In the genomic region with DNA sequence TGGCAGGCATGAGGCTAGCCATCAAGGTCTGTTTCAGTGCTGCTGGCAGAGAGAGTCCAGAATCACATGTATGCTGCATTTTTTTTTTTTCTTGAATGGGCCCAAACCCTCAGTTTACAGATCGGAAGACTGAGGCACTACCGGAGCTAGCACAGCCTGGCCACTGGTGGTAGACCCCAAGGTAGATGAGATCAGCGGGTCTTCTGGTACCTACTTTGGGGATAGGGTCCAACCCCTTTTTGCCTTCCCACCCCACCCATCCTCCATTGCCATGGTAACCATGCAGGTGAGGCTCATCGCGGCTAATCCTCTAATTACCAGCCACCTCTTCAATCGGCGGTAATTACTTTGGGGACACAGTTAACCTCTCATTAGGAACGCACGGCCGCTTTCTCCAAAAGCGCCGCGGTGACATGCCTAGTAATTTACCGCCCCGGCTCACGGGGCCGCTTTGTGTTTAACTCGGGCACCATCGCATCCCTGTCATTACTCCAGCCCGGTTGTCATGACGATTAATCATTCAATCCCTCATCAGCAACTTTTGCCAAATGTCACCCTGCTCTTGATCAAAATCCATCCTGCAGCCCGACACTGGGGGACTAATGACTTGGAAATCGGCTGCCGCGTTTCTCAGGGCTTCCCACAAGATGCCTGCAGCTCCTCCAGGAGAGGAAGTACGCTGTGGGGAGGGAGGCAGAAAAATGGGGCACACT, we compare ENCODE assay signal across 9 mouse cellular contexts. TPM values are rescaled to one million over a fixed set of nuclear protein-coding genes. Genes with fewer than 3 reads are reported as not detected.
DNase-seq lines count a peak whose midpoint lies in the region; ATAC-seq lines count a peak whose summit lies in the region.
"Had no signal": no experiment of that assay in that cellular context is flagged by ENCODE, and none has a peak within 500 bp of the region (broad histone marks: within the 10 kb centered on the region; RNA-seq: fewer than 3 reads in every experiment).

No protein-coding gene starts in this region.

- no peaks in the 10 kb centered on the region for H3K36me3 ChIP-seq in embryonic facial prominence, embryonic 14.5 days (ENCODE audit: control insufficient read depth, insufficient read depth, low read length)

- H3K27ac ChIP-seq in embryonic facial prominence, embryonic 14.5 days (replicated peaks; ENCODE audit: low read depth, low read length), result no peak overlapping the region

- H3K4me3 ChIP-seq in embryonic facial prominence, embryonic 14.5 days (ENCODE audit: low read depth, low read length), result 0 out of 2 replicates have a peak overlapping the region, but pooled peaks have one; percentile 2
- H3K4me3 ChIP-seq: myocyte had no signal

- WGBS in embryonic facial prominence, embryonic 14.5 days, result 8% methylated on average over 26 of the region's 26 CpGs

- ATAC-seq in embryonic facial prominence, embryonic 14.5 days (ENCODE audit: low read depth), result peak; percentile 53
- no peak for ATAC-seq in frontal cortex, adult (ENCODE audit: low TSS enrichment)

- intact Hi-C loops in left cerebral cortex, postnatal 14 days (cut with DNase I), result no loop called here

- peak overlapping the region; percentile 40 for H3K4me2 ChIP-seq in embryonic facial prominence, embryonic 14.5 days (ENCODE audit: low read depth, low read length)

- peak; percentile 20 to 23 for DNase-seq in left cerebral cortex, postnatal 14 days (ENCODE audit: low spot score in 2 of 2)
- DNase-seq in left cerebral cortex, adult 18-20 months (ENCODE audit: low spot score in 2 of 2), result no peak
- peak; percentile 82 for DNase-seq in embryonic facial prominence, embryonic 14.5 days (ENCODE audit: low spot score)
- DNase-seq in kidney, postnatal 4 days, result peak; percentile 30 to 41
- DNase-seq in retina, adult 2 months (ENCODE audit: low read depth, low spot score), result peak; percentile 56
- no peak for DNase-seq in ovary, postnatal 14 days (ENCODE audit: low spot score)
- no peak for DNase-seq in cerebellum, adult 9-10 months

- peaks cover 16% of the 10 kb centered on the region for H3K4me1 ChIP-seq in embryonic facial prominence, embryonic 14.5 days (ENCODE audit: control insufficient read depth, insufficient read depth, low read length)

- H3K9ac ChIP-seq in embryonic facial prominence, embryonic 14.5 days (ENCODE audit: low read depth, low read length), result no peak overlapping the region

- peaks cover 13% of the 10 kb centered on the region for H3K27me3 ChIP-seq in embryonic facial prominence, embryonic 14.5 days (replicated peaks; ENCODE audit: control insufficient read depth, insufficient read depth, low read length)

- peaks cover under 1% of the 10 kb centered on the region; the same call in 1 of the 2 replicates for H3K9me3 ChIP-seq in embryonic facial prominence, embryonic 14.5 days (ENCODE audit: control insufficient read depth, low read length)

RNA-seq across cellular contexts. Expression of a gene that starts 30.4 kb away (rescaled TPM):
- total RNA-seq in left cerebral cortex, postnatal 14 days (2021), result 1 to 10 TPM; 8.1 to 9.0 TPM
- 10 to 100 TPM; 10.9 to 11.0 TPM for total RNA-seq in left cerebral cortex, adult 18-20 months (2021)
- polyA plus RNA-seq in embryonic facial prominence, embryonic 14.5 days (2014; fragmentation: Nextera tagmentation; extraction: Ambion mirVana), result 1.4 and 1.6 TPM in 2 replicates

Comparison
In these comparisons a context has a peak if more than half of its experiments do, and no peak if none do; other contexts are left out.
1. DNase-seq: peak in left cerebral cortex, postnatal 14 days (2 of 2), embryonic facial prominence, embryonic 14.5 days (single experiment), kidney, postnatal 4 days (2 of 2) and retina, adult 2 months (single experiment); none in left cerebral cortex, adult 18-20 months (0 of 2), ovary, postnatal 14 days (single experiment) and cerebellum, adult 9-10 months (single experiment).